Comparison of ENCODE assay signal across 30 mouse cellular contexts in genomic region chr11:103922812-103923211, GRCm38 (mm10). TPM values are rescaled to one million over a fixed set of nuclear protein-coding genes. Genes with fewer than 3 reads are reported as not detected.
A peak's percentile ranks its signal among the peaks of the same experiment; 100 is the strongest.
DNase-seq lines count a peak whose midpoint lies in the region; ATAC-seq lines count a peak whose summit lies in the region.
"Had no signal": no experiment of that assay in that cellular context is flagged by ENCODE, and none has a peak within 500 bp of the region (broad histone marks: within the 10 kb centered on the region; RNA-seq: fewer than 3 reads in every experiment).

No protein-coding gene starts in this region.

- H3K36me3 ChIP-seq in midbrain, embryonic 15.5 days (replicated peaks), result peaks cover 8% of the 10 kb centered on the region; the same call in 1 of the 2 replicates
- H3K36me3 ChIP-seq in midbrain, embryonic 10.5 days, result peaks cover 45% of the 10 kb centered on the region

- H3K9ac ChIP-seq in midbrain, embryonic 15.5 days, result no peak overlapping the region
- H3K9ac ChIP-seq: embryonic facial prominence, embryonic 12.5 days; embryonic facial prominence, embryonic 15.5 days; forebrain, embryonic 15.5 days; heart, embryonic 13.5 days; hindbrain, embryonic 14.5 days had no signal

- ATAC-seq in midbrain, embryonic 15.5 days (replicated peaks), result peak; percentile 58
- peak; percentile 59 for ATAC-seq in megakaryocyte-erythroid progenitor cell, adult 5-6 weeks (replicated peaks; ENCODE audit: low FRiP score, low TSS enrichment, poor library complexity, severe bottlenecking)
- ATAC-seq: activated CD4-positive, CD25-positive, alpha-beta regulatory T cell, adult 4 months; forebrain, embryonic 15.5 days; hindbrain, postnatal 0 days; inflammation-experienced regulatory T-cells, adult 6 months had no signal

- H3K27me3 ChIP-seq in midbrain, embryonic 15.5 days (replicated peaks), result no peaks in the 10 kb centered on the region
- no peaks in the 10 kb centered on the region for H3K27me3 ChIP-seq in midbrain, embryonic 10.5 days (ENCODE audit: low read depth, poor library complexity, severe bottlenecking)
- H3K27me3 ChIP-seq: CH12.LX; embryonic facial prominence, embryonic 12.5 days; embryonic facial prominence, embryonic 15.5 days; forebrain, embryonic 15.5 days; heart, embryonic 13.5 days had no signal

- peak; percentile 17 for DNase-seq in heart, adult 11 months
- DNase-seq in heart, adult 18-20 months, result no peak
- no peak for DNase-seq in midbrain, embryonic 10.5 days (ENCODE audit: low spot score)
- DNase-seq in MEL-GATA-1-ER (ENCODE audit: extremely low read depth, low read depth), result peak; percentile 60
- no peak for DNase-seq in c-Kit-positive CD71-positive TER-119-positive erythroid progenitor cells, embryonic 14.5 days (ENCODE audit: low spot score)
- DNase-seq: adrenal gland, adult 8-10 months; adrenal gland, postnatal 25 days; B cell, adult 2 months; cerebellum, adult 11 months; cerebellum, adult 2 months; cerebellum, adult 9-11 months; cerebellum, postnatal 25 days; gastrocnemius, adult 2 months; gastrocnemius, postnatal 14 days; heart, adult 2 months; heart, postnatal 14 days; heart, postnatal 4 days had no signal

- H3K9me3 ChIP-seq in midbrain, embryonic 15.5 days, result no peaks in the 10 kb centered on the region
- no peaks in the 10 kb centered on the region for H3K9me3 ChIP-seq in midbrain, embryonic 10.5 days (replicated peaks)
- H3K9me3 ChIP-seq: embryonic facial prominence, embryonic 12.5 days; embryonic facial prominence, embryonic 15.5 days; forebrain, embryonic 15.5 days; G1E; heart, embryonic 10.5 days; heart, embryonic 13.5 days had no signal

- 73% methylated on average over 10 of the region's 10 CpGs for WGBS in midbrain, embryonic 15.5 days
- 93% methylated on average over 10 of the region's 10 CpGs for WGBS in midbrain, embryonic 10.5 days

- no peaks in the 10 kb centered on the region for H3K4me1 ChIP-seq in midbrain, embryonic 15.5 days
- H3K4me1 ChIP-seq in midbrain, embryonic 10.5 days, result no peaks in the 10 kb centered on the region
- H3K4me1 ChIP-seq: embryonic facial prominence, embryonic 12.5 days; embryonic facial prominence, embryonic 15.5 days; forebrain, embryonic 15.5 days; heart, embryonic 10.5 days; heart, embryonic 13.5 days had no signal

- H3K27ac ChIP-seq in midbrain, embryonic 15.5 days, result no peak overlapping the region
- H3K27ac ChIP-seq in midbrain, embryonic 10.5 days (replicated peaks), result no peak overlapping the region
- H3K27ac ChIP-seq: embryonic facial prominence, embryonic 12.5 days; embryonic facial prominence, embryonic 15.5 days; forebrain, embryonic 15.5 days; gastrocnemius, adult 2 months; heart, adult 2 months; heart, embryonic 10.5 days; heart, embryonic 13.5 days; hindbrain, embryonic 14.5 days; hindbrain, postnatal 0 days had no signal

- H3K4me3 ChIP-seq in midbrain, embryonic 15.5 days, result no peak overlapping the region
- H3K4me3 ChIP-seq in midbrain, embryonic 10.5 days, result no peak overlapping the region
- H3K4me3 ChIP-seq: embryonic facial prominence, embryonic 12.5 days; embryonic facial prominence, embryonic 15.5 days; forebrain, embryonic 15.5 days; gastrocnemius, adult 2 months; heart, adult 2 months; heart, embryonic 10.5 days; heart, embryonic 13.5 days had no signal

- H3K4me2 ChIP-seq in midbrain, embryonic 15.5 days, result no peak overlapping the region
- H3K4me2 ChIP-seq: embryonic facial prominence, embryonic 12.5 days; embryonic facial prominence, embryonic 15.5 days; forebrain, embryonic 15.5 days; heart, embryonic 13.5 days; hindbrain, embryonic 14.5 days had no signal

RNA-seq across cellular contexts. Expression of gene Nsf, which starts 31.0 kb away (rescaled TPM):
- 10 to 100 TPM; 23.8 to 33.2 TPM for total RNA-seq in heart, adult 18-20 months (2021)
- 203 and 209 TPM in 2 replicates for polyA plus RNA-seq in midbrain, embryonic 15.5 days (2015; fragmentation: Nextera tagmentation; extraction: Ambion mirVana)
- polyA plus RNA-seq in midbrain, embryonic 10.5 days (2016; fragmentation: Nextera tagmentation; extraction: Ambion mirVana), result 59.6 and 66.2 TPM in 2 replicates
- total RNA-seq in megakaryocyte-erythroid progenitor cell, adult 5-6 weeks (2014; fragmentation: Nextera tagmentation), result 44.6 and 58.6 TPM in 2 replicates
- 39.2 and 42.7 TPM in 2 replicates for total RNA-seq in megakaryocyte-erythroid progenitor cell, adult 5-6 weeks (2017)

RNA-seq across cellular contexts. Expression of gene Arf2, which starts 43.7 kb away (rescaled TPM):
- 10 to 100 TPM; 24.2 to 30.8 TPM for total RNA-seq in heart, adult 18-20 months (2021)
- 223 and 225 TPM in 2 replicates for polyA plus RNA-seq in midbrain, embryonic 15.5 days (2015; fragmentation: Nextera tagmentation; extraction: Ambion mirVana)
- polyA plus RNA-seq in midbrain, embryonic 10.5 days (2016; fragmentation: Nextera tagmentation; extraction: Ambion mirVana), result 106 and 132 TPM in 2 replicates
- total RNA-seq in megakaryocyte-erythroid progenitor cell, adult 5-6 weeks (2014; fragmentation: Nextera tagmentation), result 7.6 and 16.8 TPM in 2 replicates
- total RNA-seq in megakaryocyte-erythroid progenitor cell, adult 5-6 weeks (2017), result 13.9 and 27.0 TPM in 2 replicates

Comparison
In these comparisons a context has a peak if more than half of its experiments do, and no peak if none do; other contexts are left out.
1. DNase-seq: peak in heart, adult 11 months (single experiment) and MEL-GATA-1-ER (single experiment); none in heart, adult 18-20 months (0 of 2), midbrain, embryonic 10.5 days (single experiment) and c-Kit-positive CD71-positive TER-119-positive erythroid progenitor cells, embryonic 14.5 days (single experiment).